ENCODE assay signal across 16 mouse cellular contexts in the genomic region with DNA sequence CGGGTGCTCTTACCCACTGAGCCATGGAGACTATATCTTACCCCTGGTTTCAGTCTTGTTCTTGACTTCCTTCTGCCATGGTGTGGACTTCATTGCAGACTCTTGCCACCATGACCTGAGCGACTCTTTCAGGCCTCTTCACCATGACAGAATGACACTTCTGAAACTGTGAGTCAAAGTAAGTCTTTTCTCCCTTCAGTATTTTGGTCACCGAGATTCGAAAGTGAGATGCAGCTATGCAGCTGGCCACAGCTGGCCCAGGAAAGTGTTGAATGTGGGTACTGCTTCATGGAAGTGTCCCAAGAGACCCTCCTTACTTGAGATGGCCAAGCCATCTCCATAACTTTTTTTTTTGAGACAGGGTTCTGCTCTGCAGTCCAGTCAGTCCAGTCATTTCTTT.
"Had no signal": no experiment of that assay in that cellular context is flagged by ENCODE, and none has a peak within 500 bp of the region (broad histone marks: within the 10 kb centered on the region; RNA-seq: fewer than 3 reads in every experiment).

No protein-coding gene starts in this region.

- H3K36me3 ChIP-seq: neural tube, embryonic 13.5 days; neural tube, embryonic 15.5 days; stomach, embryonic 15.5 days had no signal

- H3K9ac ChIP-seq: neural tube, embryonic 13.5 days; neural tube, embryonic 15.5 days; stomach, embryonic 15.5 days had no signal

- DNase-seq: retina, postnatal 1 day; right cerebral cortex, adult 18-20 months; right cerebral cortex, postnatal 14 days; right cerebral cortex, postnatal 25 days; right cerebral cortex, postnatal 4 days; spleen, adult 18-20 months; thymus, adult 18-20 months; thymus, adult 2 months; thymus, postnatal 14 days; thymus, postnatal 25 days; thymus, postnatal 36 days; thymus, postnatal 4 days had no signal

- H3K4me1 ChIP-seq: neural tube, embryonic 15.5 days; stomach, embryonic 15.5 days had no signal

- H3K4me2 ChIP-seq: neural tube, embryonic 13.5 days; neural tube, embryonic 15.5 days; stomach, embryonic 15.5 days had no signal

- H3K9me3 ChIP-seq: neural tube, embryonic 13.5 days; neural tube, embryonic 15.5 days; stomach, embryonic 15.5 days had no signal

- H3K27ac ChIP-seq: neural tube, embryonic 13.5 days; neural tube, embryonic 15.5 days; stomach, embryonic 15.5 days; stomach, postnatal 0 days had no signal

- H3K27me3 ChIP-seq: neural tube, embryonic 13.5 days; neural tube, embryonic 15.5 days; stomach, embryonic 15.5 days had no signal

- H3K4me3 ChIP-seq: neural tube, embryonic 13.5 days; neural tube, embryonic 15.5 days; stomach, embryonic 15.5 days had no signal
